Mouse (Mus musculus) lung, postnatal 0 days (tissue): ENCODE measurements around the gene Pick1. TPM values are rescaled to one million over a fixed set of nuclear protein-coding genes. Genes with fewer than 3 reads are reported as not detected.

Experiments used
- ATAC-seq: fragments of 200-750 bp; cut with Nextera tagmentation; 2 replicates; pipeline ENCODE4 v1.8.0; 2017; ENCODE audit warnings: moderate library complexity
- DNase-seq: peaks from one replicate; pipeline ENCODE4 v3.0.0-alpha.2; 2016; ENCODE audit warnings: low spot score
- H3K27ac ChIP-seq: fragments of 300-500 bp; sonication (generic); 2 replicates; pipeline ENCODE4 v1.5.1; 2014; ENCODE audit warnings: antibody characterized with exemption, mild to moderate bottlenecking, low read length, mixed read lengths
- H3K27me3 ChIP-seq: fragments of 300-500 bp; sonication (generic); replicated peaks from 2 replicates; pipeline ENCODE4 v1.6.1; 2014; ENCODE audit warnings: low read length, mixed read lengths; ENCODE audit not compliant: insufficient read depth
- H3K36me3 ChIP-seq: fragments of 300-500 bp; sonication (generic); 2 replicates; pipeline ENCODE4 v1.6.1; 2014; ENCODE audit warnings: low read length, mixed read lengths; ENCODE audit not compliant: insufficient read depth
- H3K4me1 ChIP-seq: fragments of 300-500 bp; sonication (generic); 2 replicates; pipeline ENCODE4 v1.6.1; 2014; ENCODE audit warnings: antibody characterized with exemption, low read depth, low read length, mixed read lengths; ENCODE audit not compliant: insufficient read depth
- H3K4me2 ChIP-seq: fragments of 300-500 bp; sonication (generic); replicated peaks from 2 replicates; pipeline ENCODE4 v1.6.1; 2014; ENCODE audit warnings: low read depth, mild to moderate bottlenecking, low read length, moderate library complexity, mixed read lengths
- H3K4me3 ChIP-seq: fragments of 300-500 bp; sonication (generic); 2 replicates; pipeline ENCODE4 v1.5.1; 2014; ENCODE audit warnings: low read depth, low read length
- H3K9ac ChIP-seq: fragments of 300-500 bp; sonication (generic); replicated peaks from 2 replicates; pipeline ENCODE4 v1.6.1; 2014; ENCODE audit warnings: low read depth, mild to moderate bottlenecking
- H3K9me3 ChIP-seq: fragments of 300-500 bp; sonication (generic); 2 replicates; pipeline ENCODE4 v1.6.1; 2016; ENCODE audit warnings: low read length, mixed read lengths
- CTCF ChIP-seq: IDR thresholded peaks from 2 replicates; pipeline ENCODE4 v1.5.1; 2016; ENCODE audit warnings: antibody characterized with exemption, mild to moderate bottlenecking
- EP300 ChIP-seq: IDR thresholded peaks from 2 replicates; pipeline ENCODE4 v1.6.1; 2016; ENCODE audit warnings: antibody characterized with exemption, mild to moderate bottlenecking, control low read depth
- WGBS: fragments of 180-500 bp; shearing (Covaris S2); extraction: QIAGEN DNeasy Blood & Tissue Kit; methylation state at CpG from one replicate; pipeline ENCODE4 v1.1.7; 2014; 5-methylcytosine and 5-hydroxymethylcytosine counted together
- polyA plus RNA-seq: library from polyadenylated mRNA; unstranded; fragments of >200 nt; fragmentation: Nextera tagmentation; extraction: Ambion mirVana; gene quantifications from 2 replicates; pipeline ENCODE4 v1.2.1, GENCODE M21; 2015

Gene Pick1
- polyA plus RNA-seq, 1 experiment from 2014 or later = 22.0 TPM

GRCm38 (mm10) chr15:79289441-79289840 is 60.5 kb downstream of the Pick1 start:
- TF ChIP-seq EP300 = no peak
- no peak for TF ChIP-seq CTCF
- Histone ChIP-seq H3K4me2 (no peak overlapping the region), H3K9me3 (no peaks in the 10 kb centered on the region), H3K27ac (no peak overlapping the region), H3K4me1 (no peaks in the 10 kb centered on the region), H3K4me3 (no peak overlapping the region), H3K27me3 (no peaks in the 10 kb centered on the region), H3K36me3 (no peaks in the 10 kb centered on the region), H3K9ac (no peak overlapping the region)
- no peak for ATAC-seq
- WGBS = 91% methylated on average over 12 of the region's 12 CpGs
- no peak for DNase-seq

- Histone ChIP-seq H3K27me3 (no peaks in the 10 kb centered on the region), H3K27ac (no peak overlapping the region), H3K9ac (no peak overlapping the region), H3K4me3 (no peak overlapping the region), H3K4me2 (no peak overlapping the region), H3K9me3 (no peaks in the 10 kb centered on the region), H3K4me1 (no peaks in the 10 kb centered on the region), H3K36me3 (no peaks in the 10 kb centered on the region)
- DNase-seq = no peak
- ATAC-seq = no peak
- TF ChIP-seq CTCF (peak; percentile 35), EP300 (no peak)
- whole genome bisulfite sequencing = 81% methylated on average over 3 of the region's 3 CpGs
Observed at GRCm38 (mm10) chr15:79290340-79290739, 61.4 kb downstream of the Pick1 start.

- ATAC-seq = no peak
- Histone ChIP-seq H3K27me3 (no peaks in the 10 kb centered on the region), H3K9me3 (no peaks in the 10 kb centered on the region), H3K9ac (no peak overlapping the region), H3K4me1 (no peaks in the 10 kb centered on the region), H3K4me3 (no peak overlapping the region), H3K27ac (no peak overlapping the region), H3K36me3 (no peaks in the 10 kb centered on the region), H3K4me2 (no peak overlapping the region)
- DNase-seq = no peak
- WGBS = 88% methylated on average over 9 of the region's 9 CpGs
- no peak for TF ChIP-seq CTCF
- no peak for TF ChIP-seq EP300
Observed at GRCm38 (mm10) chr15:79292779-79293178, 63.8 kb downstream of the Pick1 start.

- DNase-seq (peak; percentile 60), ATAC-seq (peak; percentile 79)
- Histone ChIP-seq H3K27me3 (no peaks in the 10 kb centered on the region), H3K36me3 (no peaks in the 10 kb centered on the region), H3K27ac (no peak overlapping the region), H3K4me3 (no peak overlapping the region), H3K9ac (no peak overlapping the region), H3K9me3 (no peaks in the 10 kb centered on the region), H3K4me1 (no peaks in the 10 kb centered on the region; the same call in 1 of the 2 replicates), H3K4me2 (no peak overlapping the region)
- TF ChIP-seq CTCF = no peak
- no peak for TF ChIP-seq EP300
- 78% methylated on average over 6 of the region's 6 CpGs for WGBS
Observed at GRCm38 (mm10) chr15:79298553-79298952, 69.6 kb downstream of the Pick1 start.

Other genes starting within 250 kb of the Pick1 start
- 263 and 311 TPM in 2 replicates for gene H1f0, start 200.7 kb upstream of the Pick1 start, polyA plus RNA-seq
- gene Galr3, start 187.3 kb upstream of the Pick1 start, polyA plus RNA-seq = 0.12 and 0.14 TPM in 2 replicates
- 45.4 and 48.4 TPM in 2 replicates for gene Ankrd54, start 166.3 kb upstream of the Pick1 start, polyA plus RNA-seq
- 99.3 and 101 TPM in 2 replicates for gene Eif3l, start 154.0 kb upstream of the Pick1 start, polyA plus RNA-seq
- 8.4 and 9.1 TPM in 2 replicates for gene Micall1, start 120.3 kb upstream of the Pick1 start, polyA plus RNA-seq
- gene Polr2f, start 88.2 kb upstream of the Pick1 start, polyA plus RNA-seq = 243 and 261 TPM in 2 replicates
- gene 1700088E04Rik, start 87.9 kb upstream of the Pick1 start, polyA plus RNA-seq = 29.8 and 30.4 TPM in 2 replicates
- gene Sox10, start 63.9 kb upstream of the Pick1 start, polyA plus RNA-seq = 0.11 and 0.31 TPM in 2 replicates
- gene Gm49486, start 218 bp downstream of the Pick1 start, polyA plus RNA-seq = 0.16 and 0.31 TPM in 2 replicates
- 0.07 and 0.13 TPM in 2 replicates for gene Slc16a8, start 25.6 kb downstream of the Pick1 start, polyA plus RNA-seq
- 1.4 and 2.7 TPM in 2 replicates for gene Baiap2l2, start 56.4 kb downstream of the Pick1 start, polyA plus RNA-seq
- 11.8 and 13.7 TPM in 2 replicates for gene Pla2g6, start 99.2 kb downstream of the Pick1 start, polyA plus RNA-seq
- 10.6 and 10.8 TPM in 2 replicates for gene Maff, start 117.4 kb downstream of the Pick1 start, polyA plus RNA-seq
- gene Tmem184b, start 174.4 kb downstream of the Pick1 start, polyA plus RNA-seq = 55.3 and 56.7 TPM in 2 replicates
- 67.2 and 72.4 TPM in 2 replicates for gene Csnk1e, start 226.4 kb downstream of the Pick1 start, polyA plus RNA-seq